Mouse (Mus musculus): ENCODE results near the gene Ptpn3. TPM values are rescaled to one million over a fixed set of nuclear protein-coding genes. Genes with fewer than 3 reads are reported as not detected.
A peak's percentile ranks its signal among the peaks of the same experiment; 100 is the strongest.

The Ptpn3 gene
- total RNA-seq, 1 experiment, result 13.6 TPM

- no peak overlapping the region for H3K27ac ChIP-seq (ENCODE audit: insufficient read depth, low read depth, low read length, poor library complexity, severe bottlenecking)
- in situ Hi-C loops (cut with MboI; ENCODE audit: low sequenced_read_pairs in 2 of 2, unreplicated experiment in 2 of 2), result no loop called here
Observed at GRCm38 (mm10) chr4:57338061-57338460, 36.4 kb upstream of the Ptpn3 start.

GRCm38 (mm10) chr4:57335000-57335666 is 33.5 kb upstream of the Ptpn3 start:
- in situ Hi-C loops (cut with MboI; ENCODE audit: low sequenced_read_pairs in 2 of 2, unreplicated experiment in 2 of 2), result no loop called here

More at GRCm38 (mm10) chr4:57338061-57338460, 36.4 kb upstream of the Ptpn3 start:
- no peak for DNase-seq (ENCODE audit: low read depth, low spot score)
- Histone ChIP-seq H3K9ac (ENCODE audit: insufficient read depth, low read depth, low read length, poor library complexity, severe bottlenecking) (no peak overlapping the region), H3K9me3 (ENCODE audit: control insufficient read depth, insufficient read depth, low read depth, low read length) (no peaks in the 10 kb centered on the region), H3K36me3 (ENCODE audit: control insufficient read depth, insufficient read depth, low read length, poor library complexity, severe bottlenecking) (no peaks in the 10 kb centered on the region), H3K4me1 (ENCODE audit: control insufficient read depth in 2 of 2, insufficient read depth in 2 of 2, low read length in 2 of 2, poor library complexity in 1 of 2) (no peaks in the 10 kb centered on the region), H3K4me3 (ENCODE audit: insufficient read depth in 1 of 2, low read depth in 1 of 2, low read length in 2 of 2, poor library complexity in 1 of 2, severe bottlenecking in 1 of 2) (no peak overlapping the region)
- TF ChIP-seq HCFC1 (IDR thresholded peaks at IDR 0.05; ENCODE audit: borderline replicate concordance, insufficient read depth, low read length) (no peak), ZNF384 (IDR thresholded peaks at IDR 0.05; ENCODE audit: low read depth, low read length) (no peak), ZC3H11A (IDR thresholded peaks at IDR 0.05; ENCODE audit: borderline replicate concordance, low read depth, low read length) (no peak), MAFK (IDR thresholded peaks at IDR 0.05; ENCODE audit: insufficient read depth, low read depth, low read length) (no peak), CHD2 (IDR thresholded peaks at IDR 0.05; ENCODE audit: low read depth, low read length) (no peak)

GRCm38 (mm10) chr4:57333926-57334548 is 32.4 kb upstream of the Ptpn3 start:
- Histone ChIP-seq H3K4me3 (ENCODE audit: insufficient read depth in 1 of 2, low read depth in 1 of 2, low read length in 2 of 2, poor library complexity in 1 of 2, severe bottlenecking in 1 of 2) (no peak overlapping the region), H3K27ac (ENCODE audit: insufficient read depth, low read depth, low read length, poor library complexity, severe bottlenecking) (no peak overlapping the region), H3K36me3 (ENCODE audit: control insufficient read depth, insufficient read depth, low read length, poor library complexity, severe bottlenecking) (no peaks in the 10 kb centered on the region), H3K9me3 (ENCODE audit: control insufficient read depth, insufficient read depth, low read depth, low read length) (no peaks in the 10 kb centered on the region), H3K9ac (ENCODE audit: insufficient read depth, low read depth, low read length, poor library complexity, severe bottlenecking) (no peak overlapping the region), H3K4me1 (ENCODE audit: control insufficient read depth in 2 of 2, insufficient read depth in 2 of 2, low read length in 2 of 2, poor library complexity in 1 of 2) (no peaks in the 10 kb centered on the region)
- in situ Hi-C loops (cut with MboI; ENCODE audit: low sequenced_read_pairs in 2 of 2, unreplicated experiment in 2 of 2), result no loop called here
- TF ChIP-seq MAFK (IDR thresholded peaks at IDR 0.05; ENCODE audit: insufficient read depth, low read depth, low read length), result no peak
- TF ChIP-seq HCFC1 (IDR thresholded peaks at IDR 0.05; ENCODE audit: borderline replicate concordance, insufficient read depth, low read length), result no peak
- TF ChIP-seq ZC3H11A (IDR thresholded peaks at IDR 0.05; ENCODE audit: borderline replicate concordance, low read depth, low read length), result no peak
- TF ChIP-seq CHD2 (IDR thresholded peaks at IDR 0.05; ENCODE audit: low read depth, low read length), result no peak
- TF ChIP-seq ZNF384 (IDR thresholded peaks at IDR 0.05; ENCODE audit: low read depth, low read length), result no peak
- DNase-seq (ENCODE audit: low read depth, low spot score), result no peak

More at GRCm38 (mm10) chr4:57335000-57335666, 33.5 kb upstream of the Ptpn3 start:
- no peaks in the 10 kb centered on the region for H3K9me3 ChIP-seq (ENCODE audit: control insufficient read depth, insufficient read depth, low read depth, low read length)
- H3K4me1 ChIP-seq (ENCODE audit: control insufficient read depth in 2 of 2, insufficient read depth in 2 of 2, low read length in 2 of 2, poor library complexity in 1 of 2), result no peaks in the 10 kb centered on the region
- no peak for DNase-seq (ENCODE audit: low read depth, low spot score)
- H3K27ac ChIP-seq (ENCODE audit: insufficient read depth, low read depth, low read length, poor library complexity, severe bottlenecking), result no peak overlapping the region
- H3K36me3 ChIP-seq (ENCODE audit: control insufficient read depth, insufficient read depth, low read length, poor library complexity, severe bottlenecking), result no peaks in the 10 kb centered on the region
- TF ChIP-seq HCFC1 (IDR thresholded peaks at IDR 0.05; ENCODE audit: borderline replicate concordance, insufficient read depth, low read length) (no peak), ZNF384 (IDR thresholded peaks at IDR 0.05; ENCODE audit: low read depth, low read length) (peak; percentile 28; the same call in 1 of the 2 replicates)
- no peak overlapping the region for H3K4me3 ChIP-seq (ENCODE audit: insufficient read depth in 1 of 2, low read depth in 1 of 2, low read length in 2 of 2, poor library complexity in 1 of 2, severe bottlenecking in 1 of 2)
- H3K9ac ChIP-seq (ENCODE audit: insufficient read depth, low read depth, low read length, poor library complexity, severe bottlenecking), result no peak overlapping the region

- in situ Hi-C loops (cut with MboI; ENCODE audit: low sequenced_read_pairs in 2 of 2, unreplicated experiment in 2 of 2), result no loop called here
Observed at GRCm38 (mm10) chr4:57332511-57332910, 30.9 kb upstream of the Ptpn3 start.

More at GRCm38 (mm10) chr4:57332511-57332910, 30.9 kb upstream of the Ptpn3 start:
- no peak overlapping the region for H3K9ac ChIP-seq (ENCODE audit: insufficient read depth, low read depth, low read length, poor library complexity, severe bottlenecking)
- TF ChIP-seq MAFK (IDR thresholded peaks at IDR 0.05; ENCODE audit: insufficient read depth, low read depth, low read length) (no peak), CHD2 (IDR thresholded peaks at IDR 0.05; ENCODE audit: low read depth, low read length) (no peak), ZC3H11A (IDR thresholded peaks at IDR 0.05; ENCODE audit: borderline replicate concordance, low read depth, low read length) (no peak), ZNF384 (IDR thresholded peaks at IDR 0.05; ENCODE audit: low read depth, low read length) (no peak), HCFC1 (IDR thresholded peaks at IDR 0.05; ENCODE audit: borderline replicate concordance, insufficient read depth, low read length) (no peak)
- H3K4me3 ChIP-seq (ENCODE audit: insufficient read depth in 1 of 2, low read depth in 1 of 2, low read length in 2 of 2, poor library complexity in 1 of 2, severe bottlenecking in 1 of 2), result no peak overlapping the region
- H3K36me3 ChIP-seq (ENCODE audit: control insufficient read depth, insufficient read depth, low read length, poor library complexity, severe bottlenecking), result no peaks in the 10 kb centered on the region
- no peak for DNase-seq (ENCODE audit: low read depth, low spot score)
- H3K9me3 ChIP-seq (ENCODE audit: control insufficient read depth, insufficient read depth, low read depth, low read length), result no peaks in the 10 kb centered on the region
- H3K4me1 ChIP-seq (ENCODE audit: control insufficient read depth in 2 of 2, insufficient read depth in 2 of 2, low read length in 2 of 2, poor library complexity in 1 of 2), result no peaks in the 10 kb centered on the region
- H3K27ac ChIP-seq (ENCODE audit: insufficient read depth, low read depth, low read length, poor library complexity, severe bottlenecking), result no peak overlapping the region
